Mouse (Mus musculus) testis, adult 10 weeks (tissue): Measurements from ENCODE around the gene Gpr4. TPM values are rescaled to one million over a fixed set of nuclear protein-coding genes. Genes with fewer than 3 reads are reported as not detected.

ENCODE experiments used
- polyA plus RNA-seq: library from polyadenylated mRNA; stranded (reverse); fragments of 350-450 nt; fragmentation: Illumina TruSeq; extraction: RNeasy Lipid Tissue Mini Kit (QIAGEN cat#74804); gene quantifications from one replicate; pipeline ENCODE4 v1.2.3, GENCODE M21; 2014; ENCODE audit warnings: low read depth, low replicate concordance

The Gpr4 gene
- polyA plus RNA-seq, result 2.3 TPM

GRCm38 (mm10) chr7:19211996-19212755 is at the start of gene Gpr4:
Gene Gpr4, plus strand, starts transcription at chr7:19212538.

GRCm38 (mm10) chr7:19165656-19166423 is 46.5 kb upstream of the Gpr4 start, which contains the start of gene Gipr:
Gene Gipr, minus strand, starts transcription at chr7:19166127.

GRCm38 (mm10) chr7:19175708-19176515 is 36.4 kb upstream of the Gpr4 start, which contains the start of gene Eml2:
Gene Eml2, plus strand, starts transcription at chr7:19176421.

GRCm38 (mm10) chr7:19227883-19228792 is 15.8 kb downstream of the Gpr4 start, which contains the start of gene Opa3:
Gene Opa3, plus strand, starts transcription at chr7:19228334.

GRCm38 (mm10) chr7:19271238-19272172 is 59.2 kb downstream of the Gpr4 start, which contains the start of gene Vasp:
Gene Vasp, minus strand, starts transcription at chr7:19271817.

Other genes with a start within 250 kb of the Gpr4 start
- gene Nanos2, start 225.1 kb upstream of the Gpr4 start, polyA plus RNA-seq, result not detected
- 1.3 TPM for gene Mypop, start 221.3 kb upstream of the Gpr4 start, polyA plus RNA-seq
- 0.39 TPM for gene Irf2bp1, start 208.5 kb upstream of the Gpr4 start, polyA plus RNA-seq
- 0.42 TPM for gene Foxa3, start 189.0 kb upstream of the Gpr4 start, polyA plus RNA-seq
- gene Sympk, start 188.2 kb upstream of the Gpr4 start, polyA plus RNA-seq, result 12.0 TPM
- 9.7 TPM for gene Rsph6a, start 157.8 kb upstream of the Gpr4 start, polyA plus RNA-seq
- 2.8 TPM for gene Dmwd, start 136.3 kb upstream of the Gpr4 start, polyA plus RNA-seq
- 2.4 TPM for gene Dmpk, start 128.7 kb upstream of the Gpr4 start, polyA plus RNA-seq
- gene Six5, start 117.9 kb upstream of the Gpr4 start, polyA plus RNA-seq, result 0.25 TPM
- 5.8 TPM for gene Gm4969, start 94.2 kb upstream of the Gpr4 start, polyA plus RNA-seq
- gene Fbxo46, start 92.7 kb upstream of the Gpr4 start, polyA plus RNA-seq, result 0.88 TPM
- gene Qpctl, start 63.2 kb upstream of the Gpr4 start, polyA plus RNA-seq, result 3.1 TPM
- 5.1 TPM for gene Snrpd2, start 62.8 kb upstream of the Gpr4 start, polyA plus RNA-seq
- 3.4 TPM for gene Gipr, start 46.4 kb upstream of the Gpr4 start, polyA plus RNA-seq
- 0.31 TPM for gene Eml2, start 36.1 kb upstream of the Gpr4 start, polyA plus RNA-seq
- gene Opa3, start 15.8 kb downstream of the Gpr4 start, polyA plus RNA-seq, result 3.4 TPM
- 50.9 TPM for gene Vasp, start 59.3 kb downstream of the Gpr4 start, polyA plus RNA-seq
- gene Ppm1n, start 67.5 kb downstream of the Gpr4 start, polyA plus RNA-seq, result not detected
- gene Rtn2, start 70.1 kb downstream of the Gpr4 start, polyA plus RNA-seq, result 0.62 TPM
- gene Fosb, start 97.5 kb downstream of the Gpr4 start, polyA plus RNA-seq, result 0.28 TPM
- 0.92 TPM for gene Ercc1, start 132.2 kb downstream of the Gpr4 start, polyA plus RNA-seq
- gene Cd3eap, start 146.9 kb downstream of the Gpr4 start, polyA plus RNA-seq, result 0.87 TPM
- 1.0 TPM for gene Ppp1r13l, start 147.2 kb downstream of the Gpr4 start, polyA plus RNA-seq
- 0.67 TPM for gene Ercc2, start 169.5 kb downstream of the Gpr4 start, polyA plus RNA-seq
- gene Klc3, start 191.6 kb downstream of the Gpr4 start, polyA plus RNA-seq, result not detected
- not detected for gene Ckm, start 192.2 kb downstream of the Gpr4 start, polyA plus RNA-seq
- gene Mark4, start 246.3 kb downstream of the Gpr4 start, polyA plus RNA-seq, result 1.4 TPM